Mouse (Mus musculus) erythroid progenitor cell, adult 5-6 weeks (primary cell): ENCODE measurements around the gene Cacng4. TPM values are rescaled to one million over a fixed set of nuclear protein-coding genes. Genes with fewer than 3 reads are reported as not detected.

Experiments used
- ATAC-seq: replicated peaks from 2 replicates; pipeline ENCODE4 v1.8.0; 2016; ENCODE audit warnings: moderate number of reproducible peaks, mild to moderate bottlenecking, moderate TSS enrichment, inconsistent platforms; ENCODE audit not compliant: poor library complexity, low FRiP score, severe bottlenecking
- total RNA-seq, 2 experiments: library from RNA; stranded (forward) in 1 of 2; stranded (reverse) in 1 of 2; fragments of 150-400 nt in 1 of 2; fragments of 186-747, 209-891 nt in 1 of 2; gene quantifications; 2 replicates each; pipeline versions ENCODE4 v1.2.3 to v1.2.4; 2015 to 2017; ENCODE audit warnings: low replicate concordance in 2 of 2

Gene Cacng4
- total RNA-seq, 2 experiments from 2014 or later: not detected

DNA sequence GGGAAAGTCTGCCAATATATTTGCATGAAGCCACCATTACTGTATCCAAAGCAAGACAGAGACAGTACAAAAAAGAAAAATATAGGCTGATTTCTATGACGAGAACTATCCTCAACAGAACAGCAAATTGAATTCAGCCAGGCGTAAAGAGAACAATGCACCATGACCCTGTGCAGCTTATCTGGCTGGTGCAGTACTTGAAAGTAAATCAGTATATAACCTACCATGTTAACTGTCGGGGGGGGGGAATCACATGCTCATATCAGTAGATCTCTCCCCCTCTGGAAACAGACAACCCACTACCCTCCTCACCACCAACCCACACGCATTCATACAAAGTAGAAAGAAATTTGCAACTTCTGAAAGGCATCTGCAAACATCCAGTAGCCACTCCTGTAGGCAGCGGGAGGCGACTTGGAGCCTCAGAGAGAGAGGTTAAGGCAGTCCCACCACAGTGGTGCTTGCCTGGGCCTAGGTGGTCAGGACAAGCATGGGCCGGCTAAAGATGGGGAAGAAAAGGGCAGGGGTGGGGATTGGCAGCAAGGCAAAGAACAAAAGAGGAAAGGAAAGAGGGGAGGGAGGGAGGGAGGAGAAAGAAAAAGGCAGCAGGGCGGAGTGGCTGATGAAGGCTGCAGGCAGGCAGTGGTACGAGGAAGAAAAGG, 111.5 kb downstream of the Cacng4 start:
- no peak for ATAC-seq

Other genes starting within 250 kb of the Cacng4 start
- 7.9 and 8.8 TPM in 2 replicates for gene Helz, start 246.6 kb downstream of the Cacng4 start, total RNA-seq (2015; ENCODE audit: low replicate concordance)
- 7.3 and 8.0 TPM in 2 replicates for gene Helz, start 246.6 kb downstream of the Cacng4 start, total RNA-seq (2017; ENCODE audit: low replicate concordance)
- not detected in 2 replicates for gene Cacng1, start 78.0 kb downstream of the Cacng4 start, total RNA-seq (2015; ENCODE audit: low replicate concordance)
- not detected in 2 replicates for gene Cacng1, start 78.0 kb downstream of the Cacng4 start, total RNA-seq (2017; ENCODE audit: low replicate concordance)
- not detected in 2 replicates for gene Cacng5, start 120.5 kb upstream of the Cacng4 start, total RNA-seq (2015; ENCODE audit: low replicate concordance)
- not detected in 2 replicates for gene Cacng5, start 120.5 kb upstream of the Cacng4 start, total RNA-seq (2017; ENCODE audit: low replicate concordance)